Mouse (Mus musculus): ENCODE data around the gene Gm20388.

DNA sequence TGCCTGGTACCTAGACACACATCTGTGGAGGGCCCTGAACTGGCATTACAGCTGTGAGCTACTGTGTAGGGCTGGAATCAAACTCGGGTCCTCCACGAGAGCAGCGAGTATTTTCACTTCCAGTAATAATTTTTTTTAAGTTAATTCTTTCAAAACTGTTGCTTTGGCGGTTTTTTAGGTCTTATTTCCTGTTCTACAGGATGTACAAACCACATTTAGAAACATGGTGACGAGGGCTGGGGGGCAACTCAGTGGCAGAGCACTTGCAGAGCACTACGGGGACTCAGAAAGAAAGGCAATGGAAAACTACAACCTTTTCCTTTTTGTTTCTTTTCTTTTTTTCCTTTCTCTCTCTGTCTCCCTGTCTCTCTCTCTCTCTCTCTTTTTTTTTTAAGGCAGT, 3123.5 kb downstream of the Gm20388 start:
- no peak for TF ChIP-seq CTCF (IDR thresholded peaks at IDR 0.05; ENCODE audit: low read depth)
- no peak for TF ChIP-seq EP300 (IDR thresholded peaks at IDR 0.05; ENCODE audit: low read depth)

Data from liver, embryonic 14.5 days (tissue).